Mouse (Mus musculus): ENCODE measurements around the gene Dmwd. TPM values are rescaled to one million over a fixed set of nuclear protein-coding genes. Genes with fewer than 3 reads are reported as not detected.
"Not testable (repeated sequence)": the region's sequence is repeated elsewhere in the genome, so short reads cannot be mapped to it uniquely, and the experiment has no call there.

Gene Dmwd
- polyA plus RNA-seq, 1 experiment from 2014 or later, result 18.8 TPM

- no peak overlapping the region for H3K9ac ChIP-seq
- H3K4me2 ChIP-seq (replicated peaks), result no peak overlapping the region
- H3K4me1 ChIP-seq, result peaks cover 9% of the 10 kb centered on the region
- H3K27me3 ChIP-seq, result no peaks in the 10 kb centered on the region
- ATAC-seq (ENCODE audit: insufficient number of reproducible peaks, insufficient read depth, low FRiP score, low TSS enrichment), result no peak
- H3K36me3 ChIP-seq, result peaks cover 56% of the 10 kb centered on the region
- WGBS, result 94% methylated on average over 7 of the region's 7 CpGs
- H3K27ac ChIP-seq, result no peak overlapping the region
- H3K9me3 ChIP-seq, result no peaks in the 10 kb centered on the region
- no peak overlapping the region for H3K4me3 ChIP-seq
Observed at GRCm38 (mm10) chr7:19053136-19053532, 22.9 kb upstream of the Dmwd start.

- 0 out of 2 replicates have a peak within 1 kb of the TSS, but pooled peaks have one; percentile 3 for H3K4me3 ChIP-seq
- H3K36me3 ChIP-seq, result peaks cover 45% of the 10 kb centered on the region
- 29% methylated on average over 33 of the region's 33 CpGs for WGBS
- H3K9ac ChIP-seq, result no peak within 1 kb of the TSS
- peak; percentile 41; the same call in 1 of the 2 replicates for ATAC-seq (ENCODE audit: insufficient number of reproducible peaks, insufficient read depth, low FRiP score, low TSS enrichment)
- H3K4me1 ChIP-seq, result peaks cover 9% of the 10 kb centered on the region
- no peak within 1 kb of the TSS for H3K27ac ChIP-seq
- H3K9me3 ChIP-seq, result no peaks in the 10 kb centered on the region
- H3K27me3 ChIP-seq, result no peaks in the 10 kb centered on the region
- peak within 1 kb of the TSS; percentile 34 for H3K4me2 ChIP-seq (replicated peaks)
Observed at GRCm38 (mm10) chr7:19054047-19054776, 21.8 kb upstream of the Dmwd start, which contains the start of gene Rsph6a. Rsph6a (plus strand) TSS chr7:19054690.

DNA sequence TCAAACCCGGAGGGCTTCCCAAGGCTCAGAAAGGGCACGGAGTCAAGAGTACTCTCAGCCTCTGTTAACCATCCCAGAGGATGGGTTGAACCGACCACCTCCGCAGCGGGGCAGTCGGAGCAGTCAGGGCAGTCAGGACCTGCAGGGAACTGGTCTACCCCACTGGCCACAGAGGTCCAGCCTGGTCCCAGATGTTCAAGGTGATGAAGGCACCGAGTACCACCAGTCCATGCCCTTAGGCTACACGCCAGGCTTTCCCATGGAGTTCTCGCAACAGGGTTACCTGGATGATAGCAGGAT lies 21.3 kb upstream of the Dmwd start:
- no peak overlapping the region for H3K9ac ChIP-seq
- no peaks in the 10 kb centered on the region for H3K9me3 ChIP-seq
- H3K4me3 ChIP-seq, result 0 out of 2 replicates have a peak overlapping the region, but pooled peaks have one; percentile 3
- no peak overlapping the region for H3K27ac ChIP-seq
- H3K4me1 ChIP-seq, result peaks cover 9% of the 10 kb centered on the region
- ATAC-seq (ENCODE audit: insufficient number of reproducible peaks, insufficient read depth, low FRiP score, low TSS enrichment), result peak; percentile 25; the same call in 1 of the 2 replicates
- no peaks in the 10 kb centered on the region for H3K27me3 ChIP-seq
- H3K4me2 ChIP-seq (replicated peaks), result peak overlapping the region; percentile 34
- WGBS, result 57% methylated on average over 9 of the region's 9 CpGs
- H3K36me3 ChIP-seq, result peaks cover 40% of the 10 kb centered on the region

DNA sequence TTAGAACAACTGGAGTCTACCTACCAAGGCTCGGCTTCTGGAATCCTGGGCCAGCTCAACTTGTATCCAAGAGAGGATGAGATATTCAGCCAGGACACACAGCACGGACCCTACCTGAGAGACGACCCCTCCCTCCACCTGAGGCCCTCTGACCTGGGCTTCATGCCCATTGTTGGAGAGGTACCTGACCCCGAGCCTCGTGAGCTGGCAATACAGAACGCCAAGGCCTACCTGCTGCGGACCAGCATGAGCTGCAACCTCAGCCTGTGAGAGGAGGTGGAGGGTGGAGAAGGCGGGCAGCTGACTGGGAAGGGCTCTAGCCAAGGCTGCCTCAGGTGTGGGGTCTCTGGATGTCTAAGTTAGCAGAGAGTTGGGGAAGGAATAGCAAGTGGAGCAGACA lies 20.9 kb upstream of the Dmwd start:
- H3K9ac ChIP-seq, result no peak overlapping the region
- H3K4me2 ChIP-seq (replicated peaks), result no peak overlapping the region
- H3K36me3 ChIP-seq, result peaks cover 36% of the 10 kb centered on the region
- ATAC-seq (ENCODE audit: insufficient number of reproducible peaks, insufficient read depth, low FRiP score, low TSS enrichment), result no peak
- H3K4me1 ChIP-seq, result peaks cover 9% of the 10 kb centered on the region
- 91% methylated on average over 8 of the region's 8 CpGs for WGBS
- no peaks in the 10 kb centered on the region for H3K9me3 ChIP-seq
- H3K27ac ChIP-seq, result no peak overlapping the region
- H3K4me3 ChIP-seq, result no peak overlapping the region
- no peaks in the 10 kb centered on the region for H3K27me3 ChIP-seq

GRCm38 (mm10) chr7:19057405-19057804 lies 18.6 kb upstream of the Dmwd start:
- H3K4me2 ChIP-seq (replicated peaks), result no peak overlapping the region
- WGBS, result 87% methylated on average over 10 of the region's 10 CpGs
- H3K27me3 ChIP-seq, result no peaks in the 10 kb centered on the region
- H3K4me3 ChIP-seq, result no peak overlapping the region
- peaks cover 9% of the 10 kb centered on the region for H3K4me1 ChIP-seq
- no peaks in the 10 kb centered on the region for H3K9me3 ChIP-seq
- H3K27ac ChIP-seq, result no peak overlapping the region
- no peak overlapping the region for H3K9ac ChIP-seq
- no peak for ATAC-seq (ENCODE audit: insufficient number of reproducible peaks, insufficient read depth, low FRiP score, low TSS enrichment)
- peaks cover 14% of the 10 kb centered on the region for H3K36me3 ChIP-seq

DNA sequence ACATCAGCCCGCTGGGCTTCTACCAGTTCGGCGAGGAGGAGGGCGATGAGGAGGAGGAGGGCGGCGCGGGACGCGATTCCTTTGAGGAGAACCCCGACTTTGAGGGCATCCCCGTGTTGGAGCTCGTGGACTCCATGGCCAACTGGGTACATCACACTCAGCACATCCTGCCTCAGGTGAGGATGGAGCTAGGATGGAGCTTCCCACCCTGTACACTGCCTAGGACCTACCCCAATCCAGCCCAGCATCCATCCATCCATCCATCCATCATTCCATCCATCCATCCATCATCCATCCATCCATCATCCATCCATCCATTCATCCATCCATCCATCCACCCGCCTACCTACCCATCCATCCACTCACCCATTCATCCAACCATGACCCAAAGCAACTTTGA lies 10.1 kb upstream of the Dmwd start:
- ATAC-seq (ENCODE audit: insufficient number of reproducible peaks, insufficient read depth, low FRiP score, low TSS enrichment), result 0 out of 2 replicates have a peak, but pooled peaks have one; percentile 72
- WGBS, result 58% methylated on average over 13 of the region's 13 CpGs
- Histone ChIP-seq H3K4me1 (0 out of 2 replicates have a peak, but pooled peaks cover 4% of the 10 kb centered on the region), H3K9ac (no peak overlapping the region), H3K36me3 (no peaks in the 10 kb centered on the region), H3K27ac (no peak overlapping the region), H3K4me3 (peak overlapping the region; percentile 15; the same call in 1 of the 2 replicates), H3K4me2 (replicated peaks) (peak overlapping the region; percentile 24; the same call in 1 of the 2 replicates), H3K9me3 (no peaks in the 10 kb centered on the region), H3K27me3 (peaks cover 37% of the 10 kb centered on the region)

- Histone ChIP-seq H3K9ac (no peak overlapping the region), H3K4me1 (0 out of 2 replicates have a peak, but pooled peaks cover 4% of the 10 kb centered on the region), H3K4me2 (replicated peaks) (no peak overlapping the region), H3K9me3 (no peaks in the 10 kb centered on the region), H3K4me3 (no peak overlapping the region), H3K27ac (no peak overlapping the region), H3K36me3 (no peaks in the 10 kb centered on the region), H3K27me3 (peaks cover 37% of the 10 kb centered on the region)
- WGBS, result 43% methylated on average over 14 of the region's 14 CpGs
- ATAC-seq (ENCODE audit: insufficient number of reproducible peaks, insufficient read depth, low FRiP score, low TSS enrichment), result no peak
Observed at GRCm38 (mm10) chr7:19067063-19067462, 9.0 kb upstream of the Dmwd start.

DNA sequence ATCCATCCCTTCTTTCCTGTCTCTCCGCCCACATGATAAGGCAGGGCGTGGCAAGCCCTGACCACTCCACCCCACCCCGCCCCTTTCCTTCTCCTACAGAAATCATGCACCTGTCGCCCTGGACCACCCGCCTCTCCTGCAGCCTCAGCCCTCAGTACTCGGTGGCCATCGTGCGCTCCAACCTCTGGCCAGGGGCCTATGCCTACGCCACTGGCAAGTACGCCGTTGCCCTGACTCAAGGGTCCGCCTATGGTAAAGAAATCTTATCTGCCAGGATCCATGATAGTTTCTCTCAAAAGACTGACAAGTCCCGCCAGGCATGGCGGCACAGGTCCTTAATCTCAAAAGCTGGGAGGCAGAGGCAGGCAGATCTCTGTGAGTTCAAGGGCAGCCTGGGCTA lies 8.1 kb upstream of the Dmwd start:
- H3K36me3 ChIP-seq, result no peaks in the 10 kb centered on the region
- peaks cover 37% of the 10 kb centered on the region for H3K27me3 ChIP-seq
- no peak overlapping the region for H3K9ac ChIP-seq
- H3K9me3 ChIP-seq, result no peaks in the 10 kb centered on the region
- no peak overlapping the region for H3K4me2 ChIP-seq (replicated peaks)
- no peak overlapping the region for H3K4me3 ChIP-seq
- ATAC-seq (ENCODE audit: insufficient number of reproducible peaks, insufficient read depth, low FRiP score, low TSS enrichment), result no peak
- H3K4me1 ChIP-seq, result 0 out of 2 replicates have a peak, but pooled peaks cover 4% of the 10 kb centered on the region
- 64% methylated on average over 11 of the region's 14 CpGs for WGBS
- H3K27ac ChIP-seq, result no peak overlapping the region

DNA sequence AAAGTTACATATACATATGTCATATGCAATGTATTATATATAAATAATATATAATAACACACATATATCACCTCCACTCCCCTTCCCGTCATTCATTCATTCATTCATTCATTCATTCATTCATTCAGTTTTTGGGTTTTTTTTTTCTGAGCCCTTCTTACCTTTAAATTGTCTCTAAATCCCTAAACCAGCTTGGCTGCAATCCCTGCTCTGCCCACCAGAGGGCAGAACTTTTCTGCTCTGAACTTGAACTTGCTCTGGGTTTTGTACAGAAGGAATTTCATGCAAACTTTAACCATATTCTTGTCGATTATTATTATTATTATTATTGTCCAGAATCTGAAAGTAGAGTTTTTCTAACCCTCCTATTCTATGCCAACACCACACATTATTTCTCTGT lies 7.3 kb upstream of the Dmwd start:
- no peak overlapping the region for H3K4me2 ChIP-seq (replicated peaks)
- no peak overlapping the region for H3K4me3 ChIP-seq
- WGBS, result 5% methylated on average over 2 of the region's 2 CpGs
- ATAC-seq (ENCODE audit: insufficient number of reproducible peaks, insufficient read depth, low FRiP score, low TSS enrichment), result no peak
- no peaks in the 10 kb centered on the region for H3K36me3 ChIP-seq
- no peak overlapping the region for H3K9ac ChIP-seq
- 0 out of 2 replicates have a peak, but pooled peaks cover 4% of the 10 kb centered on the region for H3K4me1 ChIP-seq
- H3K9me3 ChIP-seq, result no peaks in the 10 kb centered on the region
- H3K27ac ChIP-seq, result no peak overlapping the region
- H3K27me3 ChIP-seq, result peaks cover 37% of the 10 kb centered on the region

- 50% methylated on average over 3 of the region's 3 CpGs for WGBS
- no peak overlapping the region for H3K27ac ChIP-seq
- no peaks in the 10 kb centered on the region for H3K9me3 ChIP-seq
Observed at GRCm38 (mm10) chr7:19069500-19069899, 6.5 kb upstream of the Dmwd start.

GRCm38 (mm10) chr7:19071024-19071423 lies 5.0 kb upstream of the Dmwd start:
- H3K4me2 ChIP-seq (replicated peaks); ATAC-seq (ENCODE audit: insufficient number of reproducible peaks, insufficient read depth, low FRiP score, low TSS enrichment); H3K4me3 ChIP-seq; H3K9ac ChIP-seq; H3K9me3 ChIP-seq; H3K36me3 ChIP-seq; H3K4me1 ChIP-seq; H3K27ac ChIP-seq: not testable (repeated sequence)
- WGBS, result 57% methylated on average over 3 of the region's 3 CpGs
- peaks cover 15% of the 10 kb centered on the region for H3K27me3 ChIP-seq

More at GRCm38 (mm10) chr7:19069500-19069899, 6.5 kb upstream of the Dmwd start:
- ATAC-seq (ENCODE audit: insufficient number of reproducible peaks, insufficient read depth, low FRiP score, low TSS enrichment), result no peak
- Histone ChIP-seq H3K4me2 (replicated peaks) (no peak overlapping the region), H3K36me3 (no peaks in the 10 kb centered on the region), H3K9ac (no peak overlapping the region), H3K27me3 (peaks cover 30% of the 10 kb centered on the region), H3K4me3 (no peak overlapping the region), H3K4me1 (0 out of 2 replicates have a peak, but pooled peaks cover 4% of the 10 kb centered on the region)

DNA sequence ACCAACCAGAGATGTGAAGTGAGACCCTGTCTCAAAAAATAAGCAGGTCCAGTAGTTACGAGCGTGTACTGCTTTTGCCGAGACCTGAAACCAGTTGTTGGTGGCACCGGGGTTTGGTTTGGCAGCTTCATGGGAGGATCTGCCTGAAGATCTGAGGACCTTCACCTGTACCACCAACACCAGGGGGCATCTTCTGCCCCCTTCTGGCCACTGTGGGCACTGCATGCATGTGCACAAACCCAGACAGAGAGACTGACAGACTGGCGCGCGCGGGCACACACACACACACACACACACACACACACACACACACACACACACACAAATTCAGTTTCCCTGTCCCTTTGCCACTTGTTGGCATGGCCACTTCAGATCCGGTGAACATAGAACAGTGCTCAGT lies 2.5 kb upstream of the Dmwd start:
- Histone ChIP-seq H3K27ac (no peak overlapping the region), H3K4me2 (replicated peaks) (no peak overlapping the region), H3K9ac (no peak overlapping the region), H3K36me3 (peaks cover 7% of the 10 kb centered on the region), H3K4me3 (no peak overlapping the region), H3K9me3 (no peaks in the 10 kb centered on the region), H3K27me3 (no peaks in the 10 kb centered on the region), H3K4me1 (peaks cover 18% of the 10 kb centered on the region)
- WGBS, result 78% methylated on average over 9 of the region's 9 CpGs
- no peak for ATAC-seq (ENCODE audit: insufficient number of reproducible peaks, insufficient read depth, low FRiP score, low TSS enrichment)
